Mouse (Mus musculus): ENCODE results near the gene Mcm5.

- TF ChIP-seq CTCF (IDR thresholded peaks at IDR 0.05; ENCODE audit: extremely low read depth, insufficient read depth, low read length) (no peak), POLR2A (IDR thresholded peaks at IDR 0.05; ENCODE audit: extremely low read depth, insufficient read depth, low read length) (peak; percentile 49; the same call in 1 of the 2 replicates)
Observed at GRCm38 (mm10) chr8:75109236-75109967, at the start of gene Mcm5.
